Mouse (Mus musculus): ENCODE measurements at regions not wholly inside any gene's neighbourhood (a gene's known extent, or its start where the extent isn't known, plus 50 kb on each side); places are given as distances from the start of the nearest gene placed in this dataset.
A peak's percentile ranks its signal among the peaks of the same experiment; 100 is the strongest.

DNA sequence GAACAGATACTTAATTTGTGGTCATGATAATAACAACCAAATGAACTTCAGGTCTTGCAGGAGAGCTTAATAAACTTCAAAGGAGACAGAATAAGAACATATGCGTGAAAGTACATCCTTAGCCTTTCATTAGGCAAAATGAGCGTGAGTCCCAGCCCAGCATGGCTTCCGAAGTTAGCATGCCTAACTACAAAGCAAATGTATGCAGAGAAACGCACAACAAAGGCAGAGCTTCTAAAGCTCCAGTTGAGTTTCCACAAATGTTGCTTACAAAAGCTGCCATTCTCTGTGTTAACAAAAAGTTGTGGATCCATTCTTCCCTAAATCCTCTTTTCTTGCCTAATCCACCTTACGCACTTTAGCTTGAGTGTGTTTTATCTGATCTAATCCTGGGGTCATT is 458.7 kb upstream of the Zic4 start:
- no peaks in the 10 kb centered on the region for H3K27me3 ChIP-seq (ENCODE audit: control insufficient read depth, insufficient read depth, low read length)
- H3K36me3 ChIP-seq (ENCODE audit: control insufficient read depth, insufficient read depth, low read length), result no peaks in the 10 kb centered on the region
- 5% methylated on average over 5 of the region's 5 CpGs for WGBS
- no peak overlapping the region for H3K27ac ChIP-seq (ENCODE audit: low read depth, low read length)
- no peak overlapping the region for H3K9ac ChIP-seq (ENCODE audit: low read length)
- H3K9me3 ChIP-seq (ENCODE audit: control insufficient read depth, low read length), result no peaks in the 10 kb centered on the region; the same call in 1 of the 2 replicates
- H3K4me2 ChIP-seq (ENCODE audit: low read depth, low read length, severe bottlenecking), result no peak overlapping the region
- peak; percentile 61 for ATAC-seq (replicated peaks; ENCODE audit: low FRiP score)
- H3K4me1 ChIP-seq (replicated peaks; ENCODE audit: control insufficient read depth, insufficient read depth, low read length), result no peaks in the 10 kb centered on the region
- no peak for DNase-seq (ENCODE audit: low spot score)
- H3K4me3 ChIP-seq (ENCODE audit: low read depth, low read length), result no peak overlapping the region

DNA sequence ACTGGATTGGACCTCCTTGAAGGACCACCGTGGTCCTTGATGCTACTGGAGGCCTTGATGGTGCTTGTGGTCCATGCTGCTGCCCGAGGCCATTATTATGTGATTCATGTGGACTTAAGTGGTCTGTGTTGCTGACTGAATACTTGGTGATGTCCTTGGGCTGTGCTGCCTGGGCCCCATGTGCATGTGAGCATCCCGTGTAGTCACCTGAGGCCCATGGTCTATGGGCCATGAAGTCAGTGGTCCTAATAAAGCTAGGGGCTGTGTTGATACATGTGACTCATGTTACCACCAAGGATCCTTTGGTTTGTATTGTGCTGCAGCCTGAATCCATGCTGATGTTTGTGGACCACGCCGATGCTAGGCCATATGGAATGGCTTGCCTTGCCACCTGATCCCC is 456.1 kb upstream of the Zic4 start:
- H3K27ac ChIP-seq (ENCODE audit: low read depth, low read length), result no peak overlapping the region
- H3K36me3 ChIP-seq (ENCODE audit: control insufficient read depth, insufficient read depth, low read length), result no peaks in the 10 kb centered on the region
- no peaks in the 10 kb centered on the region for H3K4me1 ChIP-seq (replicated peaks; ENCODE audit: control insufficient read depth, insufficient read depth, low read length)
- no peak overlapping the region for H3K4me2 ChIP-seq (ENCODE audit: low read depth, low read length, severe bottlenecking)
- H3K9ac ChIP-seq (ENCODE audit: low read length), result no peak overlapping the region
- H3K9me3 ChIP-seq (ENCODE audit: control insufficient read depth, low read length), result no peaks in the 10 kb centered on the region; the same call in 1 of the 2 replicates
- 95% methylated on average over 5 of the region's 5 CpGs for WGBS
- no peak overlapping the region for H3K4me3 ChIP-seq (ENCODE audit: low read depth, low read length)
- ATAC-seq (replicated peaks; ENCODE audit: low FRiP score) (no peak), DNase-seq (ENCODE audit: low spot score) (no peak)
- H3K27me3 ChIP-seq (ENCODE audit: control insufficient read depth, insufficient read depth, low read length), result no peaks in the 10 kb centered on the region

DNA sequence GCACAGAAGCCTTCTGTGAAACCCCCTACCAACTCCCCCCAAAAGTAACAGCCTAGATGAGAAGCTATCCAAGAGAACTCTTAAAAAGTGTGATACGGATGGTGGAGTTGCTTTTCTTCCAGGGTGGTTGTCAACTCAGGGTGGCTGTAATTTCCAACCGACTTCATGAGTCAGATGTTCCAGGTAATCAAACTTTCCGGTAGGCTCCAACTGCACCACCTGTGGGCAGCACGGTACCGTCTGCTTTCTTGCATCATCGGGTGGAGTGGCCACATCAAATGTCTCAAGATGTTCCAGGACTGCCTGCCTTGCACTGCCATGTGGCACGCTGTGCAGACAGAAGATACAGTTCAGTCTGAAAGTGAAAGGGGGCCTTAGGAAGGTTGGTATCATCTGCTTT is 455.5 kb upstream of the Zic4 start:
- Histone ChIP-seq H3K36me3 (ENCODE audit: control insufficient read depth, insufficient read depth, low read length) (no peaks in the 10 kb centered on the region), H3K9me3 (ENCODE audit: control insufficient read depth, low read length) (no peaks in the 10 kb centered on the region; the same call in 1 of the 2 replicates), H3K4me2 (ENCODE audit: low read depth, low read length, severe bottlenecking) (no peak overlapping the region), H3K27me3 (ENCODE audit: control insufficient read depth, insufficient read depth, low read length) (no peaks in the 10 kb centered on the region), H3K4me3 (ENCODE audit: low read depth, low read length) (no peak overlapping the region), H3K9ac (ENCODE audit: low read length) (no peak overlapping the region), H3K4me1 (replicated peaks; ENCODE audit: control insufficient read depth, insufficient read depth, low read length) (no peaks in the 10 kb centered on the region), H3K27ac (ENCODE audit: low read depth, low read length) (no peak overlapping the region)
- ATAC-seq (replicated peaks; ENCODE audit: low FRiP score) (no peak), DNase-seq (ENCODE audit: low spot score) (no peak)
- 93% methylated on average over 7 of the region's 7 CpGs for WGBS

DNA sequence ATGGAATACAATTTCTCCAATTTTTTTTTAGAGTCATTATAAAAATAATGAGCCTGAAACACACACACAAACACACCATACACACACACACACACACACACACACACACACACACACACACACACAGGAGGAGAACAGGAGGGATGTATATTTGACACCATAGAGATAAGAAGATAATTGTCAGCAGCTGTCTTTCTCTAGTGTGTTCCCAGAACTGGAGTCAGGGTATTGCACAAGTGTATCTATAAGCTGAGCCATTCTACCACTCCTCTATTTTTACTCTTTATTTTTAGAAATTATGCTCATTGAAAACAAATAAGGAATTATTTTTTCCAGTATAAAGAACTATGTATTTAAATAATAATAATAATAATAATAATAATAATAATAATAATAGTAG is 407.6 kb upstream of the Zic4 start:
- Histone ChIP-seq H3K9ac (ENCODE audit: low read length) (no peak overlapping the region), H3K4me1 (replicated peaks; ENCODE audit: control insufficient read depth, insufficient read depth, low read length) (no peaks in the 10 kb centered on the region), H3K4me2 (ENCODE audit: low read depth, low read length, severe bottlenecking) (no peak overlapping the region), H3K27me3 (ENCODE audit: control insufficient read depth, insufficient read depth, low read length) (no peaks in the 10 kb centered on the region), H3K9me3 (ENCODE audit: control insufficient read depth, low read length) (no peaks in the 10 kb centered on the region), H3K27ac (ENCODE audit: low read depth, low read length) (no peak overlapping the region), H3K4me3 (ENCODE audit: low read depth, low read length) (no peak overlapping the region), H3K36me3 (ENCODE audit: control insufficient read depth, insufficient read depth, low read length) (no peaks in the 10 kb centered on the region)
- no peak for DNase-seq (ENCODE audit: low spot score)
- ATAC-seq (replicated peaks; ENCODE audit: low FRiP score), result no peak

DNA sequence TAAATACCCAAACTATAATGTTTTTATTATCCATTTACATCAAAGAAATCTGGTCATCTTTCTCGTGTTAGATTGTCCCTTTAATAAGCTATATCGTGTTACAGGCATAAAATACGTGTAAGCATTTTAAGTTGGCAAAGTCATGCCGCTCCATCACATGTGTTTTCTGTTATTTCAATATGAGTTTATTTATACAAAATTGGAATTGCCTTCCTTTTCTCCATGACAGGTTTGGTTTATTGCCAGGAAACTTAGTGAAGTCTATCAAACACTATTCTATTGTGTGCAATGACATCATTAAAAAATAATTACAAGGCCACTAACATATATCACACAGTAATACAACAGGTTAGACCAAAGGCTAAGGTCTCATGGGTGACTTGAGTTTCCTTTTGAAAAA is 400.8 kb upstream of the Zic4 start:
- Histone ChIP-seq H3K9me3 (ENCODE audit: control insufficient read depth, low read length) (no peaks in the 10 kb centered on the region), H3K27ac (ENCODE audit: low read depth, low read length) (no peak overlapping the region), H3K27me3 (ENCODE audit: control insufficient read depth, insufficient read depth, low read length) (no peaks in the 10 kb centered on the region), H3K4me3 (ENCODE audit: low read depth, low read length) (no peak overlapping the region), H3K36me3 (ENCODE audit: control insufficient read depth, insufficient read depth, low read length) (no peaks in the 10 kb centered on the region), H3K4me1 (replicated peaks; ENCODE audit: control insufficient read depth, insufficient read depth, low read length) (no peaks in the 10 kb centered on the region), H3K4me2 (ENCODE audit: low read depth, low read length, severe bottlenecking) (no peak overlapping the region), H3K9ac (ENCODE audit: low read length) (no peak overlapping the region)
- ATAC-seq (replicated peaks; ENCODE audit: low FRiP score) (no peak), DNase-seq (ENCODE audit: low spot score) (no peak)
- WGBS, result 83% methylated on average over 4 of the region's 4 CpGs

DNA sequence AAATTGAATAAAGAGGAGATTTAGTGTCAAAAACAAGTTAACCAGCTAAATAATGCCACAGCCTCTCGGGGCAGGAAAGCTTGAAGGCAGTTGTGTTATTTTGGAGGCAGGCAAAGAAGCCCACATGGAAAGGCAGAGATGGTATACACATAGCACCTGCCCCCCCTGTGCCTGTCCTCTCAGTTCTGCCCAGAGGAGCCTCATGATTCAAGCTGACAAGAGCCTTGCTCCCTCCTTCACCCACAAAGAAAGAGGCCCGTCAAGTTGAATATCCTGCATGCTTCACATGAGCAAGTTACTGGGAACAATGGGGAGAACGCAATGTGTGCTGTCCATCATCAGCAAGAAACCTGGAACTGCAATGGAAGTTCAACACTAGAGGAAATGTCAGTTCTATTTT is 398.2 kb upstream of the Zic4 start:
- H3K9ac ChIP-seq (ENCODE audit: low read length), result no peak overlapping the region
- H3K4me2 ChIP-seq (ENCODE audit: low read depth, low read length, severe bottlenecking), result no peak overlapping the region
- 46% methylated on average over 3 of the region's 3 CpGs for WGBS
- no peaks in the 10 kb centered on the region for H3K27me3 ChIP-seq (ENCODE audit: control insufficient read depth, insufficient read depth, low read length)
- H3K4me3 ChIP-seq (ENCODE audit: low read depth, low read length), result no peak overlapping the region
- no peaks in the 10 kb centered on the region for H3K9me3 ChIP-seq (ENCODE audit: control insufficient read depth, low read length)
- no peaks in the 10 kb centered on the region for H3K36me3 ChIP-seq (ENCODE audit: control insufficient read depth, insufficient read depth, low read length)
- DNase-seq (ENCODE audit: low spot score) (no peak), ATAC-seq (replicated peaks; ENCODE audit: low FRiP score) (no peak; the same call in 1 of the 2 replicates)
- no peaks in the 10 kb centered on the region for H3K4me1 ChIP-seq (replicated peaks; ENCODE audit: control insufficient read depth, insufficient read depth, low read length)
- H3K27ac ChIP-seq (ENCODE audit: low read depth, low read length), result no peak overlapping the region

DNA sequence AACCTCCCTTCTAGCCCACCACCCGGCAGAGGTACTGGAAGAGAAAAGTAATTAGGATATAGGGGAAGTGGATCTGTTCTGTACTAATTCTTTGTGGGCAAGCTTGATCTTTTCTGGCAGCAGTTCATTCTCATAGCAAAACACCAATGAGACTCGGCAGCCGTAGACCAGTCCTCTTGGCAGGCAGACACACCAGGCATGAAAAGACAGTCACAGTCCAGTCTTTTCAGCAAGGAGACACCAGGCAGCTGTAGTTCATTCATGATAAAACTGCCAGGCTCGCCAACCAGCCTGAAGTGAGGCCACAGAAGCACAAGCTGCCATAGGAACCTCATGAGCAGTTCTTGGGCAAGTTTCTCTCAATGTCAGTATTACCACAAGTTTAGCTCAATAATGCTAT is 383.5 kb upstream of the Zic4 start:
- no peak for DNase-seq (ENCODE audit: low spot score)

DNA sequence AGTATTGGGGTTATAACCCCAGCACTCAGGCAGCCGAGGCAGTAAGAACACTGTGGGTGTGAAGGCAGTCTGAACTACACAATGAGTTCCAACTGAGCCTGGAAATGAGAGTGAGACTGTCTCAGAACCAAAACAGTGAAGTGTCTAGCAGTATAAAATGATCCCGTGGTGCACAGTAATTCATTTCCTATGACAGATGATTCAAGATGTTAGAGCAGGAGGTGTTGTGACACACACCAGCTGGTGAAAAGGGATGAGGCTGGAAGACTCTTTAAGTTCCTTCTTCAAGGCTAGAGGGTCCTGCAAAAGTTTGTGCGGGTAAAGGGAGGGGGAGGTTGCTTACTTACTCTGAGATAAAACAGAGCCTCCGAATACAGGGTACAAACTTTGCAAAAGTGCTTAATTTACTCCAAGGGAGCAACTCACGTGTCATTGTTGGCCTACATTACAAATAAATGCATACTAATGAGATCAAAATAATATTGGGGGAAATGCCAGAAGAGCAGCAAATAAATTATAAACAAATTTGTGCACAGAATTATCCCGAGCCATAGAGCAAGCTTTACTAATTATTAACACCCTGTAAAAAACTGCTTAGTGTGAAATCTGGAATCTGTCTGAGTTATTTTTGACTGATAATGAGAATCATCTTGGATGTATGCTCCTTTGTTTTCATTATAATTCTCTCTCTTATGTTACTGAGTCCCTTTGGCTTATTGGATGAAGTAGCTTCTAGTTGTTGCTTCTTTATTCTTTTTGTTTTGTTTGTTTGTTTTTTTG is 382.0 kb upstream of the Zic4 start:
- no peak overlapping the region for H3K4me3 ChIP-seq (ENCODE audit: low read depth, low read length)
- H3K36me3 ChIP-seq (ENCODE audit: control insufficient read depth, insufficient read depth, low read length), result no peaks in the 10 kb centered on the region
- 81% methylated on average over 6 of the region's 6 CpGs for WGBS
- H3K27me3 ChIP-seq (ENCODE audit: control insufficient read depth, insufficient read depth, low read length), result no peaks in the 10 kb centered on the region
- DNase-seq (ENCODE audit: low spot score), result no peak
- no peak overlapping the region for H3K9ac ChIP-seq (ENCODE audit: low read length)
- no peaks in the 10 kb centered on the region for H3K4me1 ChIP-seq (replicated peaks; ENCODE audit: control insufficient read depth, insufficient read depth, low read length)
- no peak overlapping the region for H3K4me2 ChIP-seq (ENCODE audit: low read depth, low read length, severe bottlenecking)
- H3K27ac ChIP-seq (ENCODE audit: low read depth, low read length), result no peak overlapping the region
- ATAC-seq (replicated peaks; ENCODE audit: low FRiP score), result no peak
- H3K9me3 ChIP-seq (ENCODE audit: control insufficient read depth, low read length), result no peaks in the 10 kb centered on the region

More for the DNA sequence above, 383.5 kb upstream of the Zic4 start:
- Histone ChIP-seq H3K9me3 (ENCODE audit: control insufficient read depth, low read length) (no peaks in the 10 kb centered on the region), H3K27me3 (ENCODE audit: control insufficient read depth, insufficient read depth, low read length) (no peaks in the 10 kb centered on the region), H3K9ac (ENCODE audit: low read length) (no peak overlapping the region), H3K36me3 (ENCODE audit: control insufficient read depth, insufficient read depth, low read length) (no peaks in the 10 kb centered on the region), H3K27ac (ENCODE audit: low read depth, low read length) (no peak overlapping the region), H3K4me3 (ENCODE audit: low read depth, low read length) (no peak overlapping the region), H3K4me1 (replicated peaks; ENCODE audit: control insufficient read depth, insufficient read depth, low read length) (no peaks in the 10 kb centered on the region), H3K4me2 (ENCODE audit: low read depth, low read length, severe bottlenecking) (no peak overlapping the region)
- ATAC-seq (replicated peaks; ENCODE audit: low FRiP score), result no peak
- WGBS, result 82% methylated on average over 4 of the region's 4 CpGs

DNA sequence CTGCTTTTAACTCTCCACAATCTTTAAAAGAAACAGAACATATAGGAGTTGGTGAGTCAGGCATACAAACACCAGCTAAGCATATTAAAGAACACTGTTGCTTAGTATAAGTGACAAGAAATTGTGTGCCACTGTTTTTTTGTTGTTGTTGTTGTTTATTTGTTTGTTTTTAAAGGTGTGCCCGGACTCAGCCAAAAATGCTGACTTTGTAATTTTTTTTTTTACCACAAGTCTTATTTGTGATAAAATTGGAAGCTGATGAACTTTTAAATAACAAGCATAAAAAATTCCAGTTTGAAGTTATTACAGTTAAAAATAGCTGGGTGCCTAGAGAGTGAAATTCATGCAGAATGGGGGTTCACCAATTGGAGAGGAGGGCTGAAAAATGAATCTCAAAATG is 363.0 kb upstream of the Zic4 start:
- Histone ChIP-seq H3K4me3 (ENCODE audit: low read depth, low read length) (no peak overlapping the region), H3K9ac (ENCODE audit: low read length) (no peak overlapping the region), H3K27ac (ENCODE audit: low read depth, low read length) (no peak overlapping the region), H3K4me1 (replicated peaks; ENCODE audit: control insufficient read depth, insufficient read depth, low read length) (no peaks in the 10 kb centered on the region), H3K27me3 (ENCODE audit: control insufficient read depth, insufficient read depth, low read length) (no peaks in the 10 kb centered on the region), H3K4me2 (ENCODE audit: low read depth, low read length, severe bottlenecking) (no peak overlapping the region), H3K36me3 (ENCODE audit: control insufficient read depth, insufficient read depth, low read length) (no peaks in the 10 kb centered on the region), H3K9me3 (ENCODE audit: control insufficient read depth, low read length) (no peaks in the 10 kb centered on the region)
- ATAC-seq (replicated peaks; ENCODE audit: low FRiP score), result no peak
- no peak for DNase-seq (ENCODE audit: low spot score)
- 88% methylated on average over 1 of the region's 1 CpGs for WGBS

All from forebrain, embryonic 11.5 days (tissue).